Mouse (Mus musculus): ENCODE results near the gene Olfr395.
"Not testable (repeated sequence)": the region's sequence is repeated elsewhere in the genome, so short reads cannot be mapped to it uniquely, and the experiment has no call there.

The Olfr395 gene

GRCm38 (mm10) chr11:73909199-73909598, at the start of gene Olfr395:
Gene Olfr395 (minus strand): TSS chr11:73909299.
- DNase-seq (ENCODE audit: low spot score): not testable (repeated sequence)

- no peak for DNase-seq (ENCODE audit: low spot score)
Measured at GRCm38 (mm10) chr11:73936377-73936776, 27.3 kb upstream of the Olfr395 start, which contains the start of gene Olfr23. Gene Olfr23 (plus strand): TSS chr11:73936677.

- no peak for DNase-seq (ENCODE audit: low spot score)
Measured at GRCm38 (mm10) chr11:73890671-73891070, 18.4 kb downstream of the Olfr395 start, which contains the start of gene Olfr394. Gene Olfr394 (minus strand): TSS chr11:73890771.

Data from adipocyte (in vitro differentiated cells).